Mouse (Mus musculus) testis, postnatal 14 days (tissue): Measurements from ENCODE around the gene Fggy.
A peak's percentile ranks its signal among the peaks of the same experiment; 100 is the strongest.

Source experiments
- DNase-seq: peaks from one replicate; pipeline ENCODE4 v3.0.0; 2021; ENCODE audit warnings: low spot score

Fggy gene

DNA sequence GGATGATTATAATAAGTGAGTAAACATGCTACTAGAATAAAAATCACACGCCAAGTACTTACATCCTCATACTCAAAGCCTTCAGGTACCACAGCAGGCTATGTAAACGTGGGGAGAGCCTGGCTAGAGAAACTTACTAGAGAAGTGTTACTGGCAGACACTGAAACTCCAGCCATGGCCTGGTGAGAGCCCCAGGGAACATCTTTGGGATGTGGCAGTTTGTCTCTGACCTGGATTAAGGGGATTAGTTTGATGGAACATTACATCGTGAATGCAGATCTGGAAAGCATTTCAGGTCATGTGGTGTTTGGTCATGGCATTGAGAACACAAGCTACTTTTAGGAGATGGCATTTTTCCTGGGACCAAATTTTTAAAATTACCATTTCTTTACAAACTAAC is 303.3 kb downstream of the Fggy start:
- DNase-seq, result no peak

DNA sequence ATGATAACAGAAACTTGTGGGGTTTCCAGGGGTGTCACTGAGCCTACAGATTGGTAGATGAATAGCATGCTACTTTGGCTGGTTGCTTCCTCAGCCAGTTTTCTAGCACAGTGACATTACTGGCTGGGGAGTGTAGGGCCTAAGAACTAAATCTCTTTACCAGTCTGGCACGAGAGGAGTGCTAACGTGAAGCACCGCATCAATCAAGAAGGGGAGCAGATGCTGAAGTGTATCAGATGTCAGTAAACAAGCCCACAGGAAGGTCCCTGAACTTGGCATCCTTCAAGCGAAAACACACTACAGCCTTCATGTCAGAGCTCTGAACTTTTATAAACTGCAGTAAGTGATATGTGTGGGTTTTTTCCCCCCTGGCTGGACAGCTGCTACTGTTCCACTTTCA is 303.8 kb downstream of the Fggy start:
- DNase-seq, result no peak

- no peak for DNase-seq
These were observed 304.4 kb downstream of the Fggy start for GRCm38 (mm10) chr4:95861741-95862155.

DNA sequence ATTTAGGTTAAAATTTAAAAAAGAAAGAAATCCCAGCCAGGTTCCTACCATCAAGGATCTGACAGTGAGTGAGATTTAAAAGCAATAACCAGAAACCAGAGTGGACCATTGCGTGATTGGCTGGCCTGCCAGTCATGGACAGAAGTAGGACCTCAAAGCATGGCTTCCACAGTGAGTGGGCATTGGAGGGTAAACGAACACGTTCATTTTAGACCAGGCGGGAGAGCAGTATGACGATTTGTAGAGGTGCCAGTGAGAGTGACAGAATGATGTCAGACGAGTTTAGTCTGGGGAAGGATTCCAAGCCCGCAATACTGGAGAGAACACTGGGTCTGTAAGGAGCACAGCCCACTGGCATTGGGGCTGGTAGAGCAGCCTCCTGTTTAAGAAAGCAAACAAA is 305.0 kb downstream of the Fggy start:
- no peak for DNase-seq

GRCm38 (mm10) chr4:95862781-95863499 is 305.6 kb downstream of the Fggy start:
- DNase-seq, result no peak

DNA sequence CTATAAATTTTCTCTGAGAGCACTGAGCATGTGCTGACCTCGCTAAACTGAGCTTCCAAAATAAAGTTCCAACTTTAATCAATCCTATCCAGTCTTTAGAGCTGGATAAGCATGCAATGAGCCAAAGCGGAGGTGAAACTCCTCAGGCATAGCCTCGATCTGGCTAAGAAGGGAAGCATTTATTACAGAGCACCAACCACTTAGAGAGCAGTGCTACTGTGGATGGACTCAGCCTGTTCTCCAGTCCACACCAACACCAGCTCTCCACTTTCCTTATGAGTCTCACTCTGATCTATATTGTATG is 306.1 kb downstream of the Fggy start:
- DNase-seq, result no peak

- DNase-seq, result no peak
These were observed 307.9 kb downstream of the Fggy start for GRCm38 (mm10) chr4:95865251-95865650.

- no peak for DNase-seq
These were observed 308.6 kb downstream of the Fggy start for GRCm38 (mm10) chr4:95865882-95866281.

DNA sequence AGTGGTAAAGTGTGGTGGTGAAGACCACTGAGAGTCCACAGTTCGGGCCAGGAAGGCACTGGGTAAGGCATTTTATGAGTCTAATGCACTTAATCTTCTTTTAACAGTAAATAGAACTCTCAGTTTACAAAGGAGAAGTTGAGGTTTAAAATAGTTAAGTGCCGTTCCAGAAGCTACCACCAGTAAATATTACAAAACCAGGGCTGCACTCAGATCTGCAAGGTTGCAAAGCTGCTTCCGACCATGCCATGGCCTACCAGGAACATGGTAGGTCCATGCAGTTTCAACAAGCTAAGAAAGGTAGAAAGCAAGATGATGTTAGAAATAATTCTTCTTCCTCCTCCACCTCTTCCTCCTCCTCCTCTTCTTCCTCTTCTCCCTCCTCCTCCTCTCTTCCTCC is 309.8 kb downstream of the Fggy start:
- no peak for DNase-seq

- DNase-seq, result no peak
These were observed 311.0 kb downstream of the Fggy start for GRCm38 (mm10) chr4:95868348-95868747.

DNA sequence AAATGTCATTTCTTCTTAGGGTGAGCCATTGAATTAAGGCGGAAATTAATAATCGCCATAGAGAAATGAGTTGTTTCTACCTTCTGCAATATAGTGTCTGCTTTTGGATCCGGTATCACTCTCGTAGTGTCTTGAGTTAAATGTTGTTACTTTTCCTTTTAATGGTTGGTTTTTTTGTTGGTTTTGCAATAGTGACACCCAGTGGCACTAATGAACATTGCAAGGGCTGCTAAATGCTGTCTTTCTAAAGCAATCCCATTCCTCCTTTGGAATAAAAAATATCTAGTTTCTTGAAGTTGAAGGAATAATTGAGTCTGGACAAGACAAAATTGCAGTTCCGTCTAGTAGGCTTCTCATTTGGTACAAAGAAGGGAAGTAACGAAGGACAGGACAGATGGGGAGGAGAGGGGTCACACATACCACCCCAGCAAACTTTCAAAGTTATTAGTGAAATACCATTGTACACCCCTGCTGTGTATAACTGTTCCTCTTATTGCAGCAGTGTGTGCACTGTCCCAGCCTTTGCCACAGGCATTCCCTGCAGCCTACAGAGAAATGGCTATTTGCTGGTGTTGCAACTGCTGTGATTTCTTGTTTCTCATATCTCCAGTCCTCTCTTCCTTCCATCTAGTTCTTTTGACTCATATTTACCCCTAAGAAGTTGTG is 314.0 kb downstream of the Fggy start:
- DNase-seq, result no peak

DNA sequence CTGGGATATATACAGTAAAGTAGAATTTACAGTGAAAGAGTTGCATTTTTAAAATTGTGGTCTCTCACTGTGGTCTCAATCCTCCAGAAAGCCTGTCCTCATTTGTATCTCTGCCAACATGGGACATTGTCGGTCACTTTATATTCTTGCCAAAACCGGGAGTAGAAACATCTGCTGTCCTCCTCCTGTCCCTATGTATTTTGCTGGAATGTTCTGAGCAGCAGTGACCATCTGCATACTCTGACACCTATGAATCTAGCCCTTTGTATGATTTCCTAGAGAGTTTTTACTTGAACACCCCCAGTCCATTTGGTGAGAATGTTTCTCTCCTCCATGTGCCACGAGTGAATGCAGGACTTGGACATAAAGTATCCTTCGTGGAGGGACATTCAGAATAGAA is 318.6 kb downstream of the Fggy start:
- DNase-seq, result no peak

GRCm38 (mm10) chr4:95877436-95877835 is 320.1 kb downstream of the Fggy start:
- DNase-seq, result no peak

DNA sequence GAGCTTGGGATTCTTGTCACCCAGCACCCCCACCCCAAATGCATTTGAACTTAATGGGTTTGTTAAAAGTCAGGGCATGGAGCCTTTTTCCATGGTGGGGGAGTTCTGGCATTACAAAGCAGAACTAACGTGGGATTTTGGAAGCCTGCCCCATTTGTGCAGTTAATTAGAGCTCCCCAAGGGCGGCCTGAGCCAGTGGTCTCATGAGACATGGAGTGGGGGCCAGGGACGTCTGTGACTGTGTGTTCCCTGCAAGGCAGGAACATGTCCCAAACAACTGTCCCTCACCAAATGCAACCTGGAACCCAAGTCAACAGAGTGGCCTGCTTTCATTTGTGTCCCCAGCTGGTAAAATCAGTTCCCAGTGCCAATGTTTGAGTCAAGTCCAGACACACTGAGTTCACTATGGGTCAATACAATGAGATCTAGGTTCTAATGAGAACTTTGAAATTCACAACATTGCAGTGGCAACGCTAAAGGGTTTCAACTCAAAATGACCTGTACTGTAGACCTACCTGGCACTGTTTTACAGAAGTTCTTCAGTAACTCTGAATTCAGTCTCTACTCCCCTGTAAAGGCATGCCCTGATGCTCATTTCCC is 324.5 kb downstream of the Fggy start:
- no peak for DNase-seq

GRCm38 (mm10) chr4:95884184-95885145 is 327.2 kb downstream of the Fggy start:
- no peak for DNase-seq

DNA sequence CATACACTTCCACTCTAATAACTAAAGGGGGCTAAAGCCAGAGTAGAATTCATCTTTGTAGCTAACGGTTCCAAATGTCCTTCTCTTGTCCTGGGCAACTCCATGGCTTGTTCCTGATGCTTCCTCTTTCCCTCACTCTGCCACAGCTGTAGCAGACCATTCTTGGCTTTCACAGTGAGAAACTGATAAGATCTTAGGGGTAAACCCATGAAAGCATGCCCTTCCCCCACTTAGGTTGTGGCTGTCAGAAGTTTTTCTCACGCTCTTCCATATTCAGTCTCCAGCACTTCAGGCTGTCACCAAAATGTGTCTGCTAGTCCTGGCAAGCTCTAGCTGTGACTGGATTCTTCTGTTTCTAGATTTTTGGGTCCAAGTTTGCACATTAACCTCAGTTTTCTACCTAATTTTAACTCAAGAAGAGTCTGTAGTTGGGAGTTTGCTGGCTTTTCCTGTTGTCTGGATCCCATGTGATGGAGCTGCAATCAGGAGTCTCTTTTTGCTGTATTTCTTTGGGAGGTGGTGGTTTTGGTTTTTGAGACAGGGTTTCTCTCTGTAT is 338.0 kb downstream of the Fggy start:
- no peak for DNase-seq

GRCm38 (mm10) chr4:95896571-95896970 is 339.3 kb downstream of the Fggy start:
- no peak for DNase-seq

DNA sequence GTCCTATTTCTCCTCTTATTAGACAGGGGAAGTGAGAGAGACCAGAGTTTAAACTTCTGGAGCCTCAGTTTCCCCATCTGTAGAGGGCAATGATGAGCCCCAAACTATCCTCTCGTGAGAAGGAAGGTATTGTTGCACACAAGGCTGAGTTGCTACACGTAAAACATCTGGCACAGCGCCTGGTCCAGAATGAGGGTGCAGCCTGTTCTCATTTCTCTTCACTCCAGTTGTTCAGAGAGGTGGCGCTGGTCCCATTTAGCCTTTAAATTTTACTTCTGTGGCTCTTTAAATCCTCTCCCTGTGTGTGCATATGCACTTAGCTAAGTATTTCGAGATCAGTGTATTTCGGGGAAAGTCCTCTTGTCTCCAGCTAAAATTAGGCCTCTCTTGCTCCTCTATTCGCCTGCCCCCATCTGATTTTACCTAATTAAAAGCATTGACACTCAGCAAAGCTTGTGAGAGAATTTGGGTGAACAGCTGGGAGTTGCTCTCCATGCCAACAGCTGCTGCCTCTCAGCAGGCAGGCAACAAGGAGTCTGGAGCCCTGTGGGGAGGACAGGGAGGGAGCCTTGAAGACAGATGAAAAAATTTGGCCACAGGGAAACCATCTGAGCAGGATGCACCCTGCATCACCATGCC is 340.0 kb downstream of the Fggy start:
- peak; percentile 33 for DNase-seq

- DNase-seq, result no peak
These were observed 341.4 kb downstream of the Fggy start for GRCm38 (mm10) chr4:95898714-95899113.

DNA sequence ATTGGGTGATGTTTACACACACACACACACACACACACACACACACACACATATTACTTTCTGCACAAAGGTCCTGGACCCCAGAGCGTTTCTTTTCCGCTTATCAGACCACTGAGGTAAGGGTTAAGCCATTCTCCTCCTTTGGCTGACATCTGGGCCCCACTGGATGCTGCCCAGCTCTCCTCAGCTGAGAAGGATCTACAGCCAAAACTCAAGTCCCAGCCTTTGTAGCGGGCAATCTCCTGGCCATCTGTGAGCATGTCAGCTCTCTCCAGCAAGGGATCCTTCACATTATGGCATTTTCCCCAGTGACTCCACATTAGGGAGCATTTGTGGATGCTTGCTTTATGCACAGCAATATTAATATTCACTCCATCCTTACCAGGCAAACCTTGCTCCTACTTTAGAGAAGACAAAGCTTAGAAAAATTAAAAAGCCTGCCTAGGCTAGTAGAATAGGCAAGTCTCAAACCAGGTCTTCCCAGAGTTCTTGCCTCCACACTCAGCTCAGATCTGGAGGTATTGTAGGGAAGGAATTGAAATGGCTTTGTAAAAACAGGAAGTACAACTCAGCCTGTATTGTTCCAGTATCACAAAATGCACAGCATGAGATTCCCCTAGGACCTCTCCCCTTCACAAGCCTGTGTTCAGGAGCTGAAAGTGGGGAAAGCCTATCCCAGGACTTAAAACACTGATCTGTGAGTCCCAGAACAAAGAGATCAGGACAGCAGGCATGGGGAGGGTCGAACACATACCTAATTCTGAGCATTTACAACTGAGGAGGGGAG is 342.8 kb downstream of the Fggy start:
- no peak for DNase-seq

- DNase-seq, result no peak
These were observed 343.5 kb downstream of the Fggy start for GRCm38 (mm10) chr4:95900815-95901214.
